Mouse (Mus musculus): ENCODE results near the gene Fam69a.
A peak's percentile ranks its signal among the peaks of the same experiment; 100 is the strongest.
"Not testable (repeated sequence)": the region's sequence is repeated elsewhere in the genome, so short reads cannot be mapped to it uniquely, and the experiment has no call there.

Gene Fam69a

GRCm38 (mm10) chr5:107986967-107987834 is at the start of gene Fam69a:
Gene Fam69a, minus strand, starts transcription at chr5:107987085.
- DNase-seq (ENCODE audit: low read depth, low spot score) = peak; percentile 93

GRCm38 (mm10) chr5:108035523-108035922 is 48.6 kb upstream of the Fam69a start:
- DNase-seq (ENCODE audit: low read depth, low spot score) = no peak

DNA sequence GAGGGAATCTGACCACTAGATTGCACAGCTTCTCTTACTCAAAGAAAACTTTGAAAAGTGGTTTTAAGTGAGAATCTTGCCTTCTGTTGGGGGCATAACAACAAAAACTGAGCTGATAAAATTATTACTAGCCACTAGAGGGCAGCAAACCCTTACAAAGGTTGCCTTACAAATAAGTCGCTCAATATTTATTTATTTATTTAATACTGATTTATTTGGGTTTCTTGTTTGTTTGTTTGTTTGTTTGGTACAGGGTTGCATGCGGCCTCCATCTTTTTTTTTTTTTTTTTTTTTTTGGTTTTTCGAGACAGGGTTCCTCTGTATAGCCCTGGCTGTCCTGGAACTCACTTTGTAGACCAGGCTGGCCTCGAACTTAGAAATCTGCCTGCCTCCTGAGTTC is 47.3 kb upstream of the Fam69a start:
- DNase-seq (ENCODE audit: low read depth, low spot score) = peak; percentile 72

- DNase-seq (ENCODE audit: low read depth, low spot score) = no peak
Measured at GRCm38 (mm10) chr5:108031267-108031666, 44.4 kb upstream of the Fam69a start.

GRCm38 (mm10) chr5:108029968-108030367 is 43.1 kb upstream of the Fam69a start:
- no peak for DNase-seq (ENCODE audit: low read depth, low spot score)

DNA sequence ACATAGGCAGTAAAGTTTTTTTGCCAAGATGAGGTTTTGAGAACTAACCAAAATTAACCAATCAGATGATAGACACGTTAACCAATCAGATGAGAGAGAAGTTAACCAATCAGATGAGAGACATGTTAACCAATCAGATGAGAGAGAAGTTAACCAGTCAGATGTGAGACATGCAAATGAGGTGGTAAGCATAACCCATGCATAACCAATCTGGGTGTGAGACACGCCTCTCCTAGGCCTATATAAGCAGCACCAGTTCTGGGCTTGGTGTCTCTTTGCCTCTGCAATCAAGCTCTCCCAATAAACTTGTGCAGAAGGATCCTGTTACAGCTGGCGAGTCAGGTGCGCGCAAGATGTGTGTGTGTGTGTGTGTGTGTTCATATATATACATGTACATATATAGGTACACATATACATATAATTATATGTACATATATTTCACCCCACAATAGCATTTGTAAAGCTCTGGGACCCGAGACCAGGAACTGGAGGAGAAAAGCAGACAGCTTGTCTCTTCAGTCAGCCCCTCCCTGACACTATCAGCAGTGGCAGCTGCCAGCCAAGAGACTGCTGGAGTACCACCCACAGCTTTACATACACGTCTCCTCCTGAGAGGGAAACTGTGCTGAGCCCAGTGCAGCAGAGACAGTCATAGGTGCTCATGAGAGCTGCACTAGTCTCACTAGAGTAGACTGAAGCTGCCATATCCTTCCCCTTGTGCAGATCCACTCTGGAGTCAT is 42.1 kb upstream of the Fam69a start:
- DNase-seq (ENCODE audit: low read depth, low spot score) = not testable (repeated sequence)

- no peak for DNase-seq (ENCODE audit: low read depth, low spot score)
Measured at GRCm38 (mm10) chr5:108028230-108028629, 41.3 kb upstream of the Fam69a start.

DNA sequence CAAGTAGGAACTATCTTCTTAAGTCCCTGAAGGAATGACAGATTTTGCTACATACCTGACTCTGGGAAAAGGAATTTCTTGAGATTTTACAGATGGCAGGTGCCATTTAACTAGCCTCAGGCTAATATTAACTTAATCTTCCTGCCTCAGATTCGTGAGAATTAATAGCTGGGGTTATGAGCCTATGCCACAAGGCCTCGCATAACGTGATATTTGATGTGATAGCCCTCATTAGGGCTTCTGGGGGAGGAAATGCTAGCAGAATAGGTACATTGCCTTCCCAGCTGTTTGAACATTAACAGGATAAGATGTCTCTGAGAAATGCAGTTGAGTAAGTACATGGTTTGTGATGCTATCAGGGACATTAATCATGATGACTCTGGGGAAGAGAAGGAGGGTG is 34.5 kb upstream of the Fam69a start:
- DNase-seq (ENCODE audit: low read depth, low spot score) = no peak

DNA sequence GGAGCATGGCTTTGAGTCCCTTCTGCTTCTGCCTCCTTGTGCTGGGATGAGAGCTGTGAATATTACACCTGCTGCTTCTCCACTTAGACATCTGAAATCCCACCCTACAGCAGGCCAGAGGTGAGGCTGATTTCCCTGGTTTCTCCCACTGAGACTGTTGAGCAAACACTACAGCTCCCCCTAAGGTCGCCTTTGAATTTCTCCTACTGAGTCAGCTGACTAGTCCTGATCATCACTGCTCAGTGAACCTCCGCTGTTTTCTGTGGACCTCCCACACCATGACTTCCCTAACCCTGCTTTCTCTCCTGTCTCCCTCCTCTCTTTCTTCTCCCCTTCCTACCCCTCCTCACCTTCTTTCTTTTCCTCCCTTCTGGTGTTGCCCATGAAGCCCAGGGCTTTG is 32.5 kb upstream of the Fam69a start:
- no peak for DNase-seq (ENCODE audit: low read depth, low spot score)

DNA sequence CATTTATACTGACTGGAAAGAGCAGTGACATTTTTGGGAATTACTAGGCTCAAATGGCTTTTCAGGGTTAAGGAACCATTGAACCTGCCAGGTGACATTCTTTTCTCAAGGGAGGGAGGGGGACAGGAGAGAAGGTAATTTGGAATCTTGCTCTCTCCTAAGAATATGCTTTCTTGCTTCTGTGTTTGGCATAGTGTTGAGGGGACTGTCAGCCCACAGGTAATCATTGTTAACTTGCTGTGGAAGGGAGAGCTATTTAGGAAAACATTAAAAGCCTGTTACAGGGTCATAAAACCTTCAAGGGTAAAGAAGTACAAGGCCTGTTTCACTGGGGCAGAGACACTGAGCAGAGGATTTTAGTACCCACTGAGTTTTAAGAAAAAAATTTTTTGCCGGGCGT is 30.3 kb upstream of the Fam69a start:
- no peak for DNase-seq (ENCODE audit: low read depth, low spot score)

DNA sequence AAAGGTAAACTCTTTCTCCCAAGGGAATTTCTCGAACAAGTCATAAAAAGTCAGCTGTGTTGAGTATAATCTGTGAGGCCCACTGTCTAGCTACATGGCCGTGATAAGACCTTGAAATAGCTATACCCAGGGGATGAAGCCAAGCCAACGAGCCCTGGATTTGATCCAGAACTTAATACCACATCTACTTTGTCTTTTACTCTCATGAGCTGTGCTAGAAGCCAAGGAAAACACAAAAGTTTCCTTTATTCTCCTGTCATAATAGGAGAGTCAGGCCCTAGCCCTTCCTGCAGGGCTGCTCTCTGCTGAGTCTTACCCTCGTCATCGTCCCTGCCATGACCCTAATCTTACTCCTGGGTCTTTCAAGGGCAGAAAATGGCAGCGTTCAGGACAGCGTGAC is 28.5 kb upstream of the Fam69a start:
- no peak for DNase-seq (ENCODE audit: low read depth, low spot score)

GRCm38 (mm10) chr5:108014173-108014572 is 27.3 kb upstream of the Fam69a start:
- DNase-seq (ENCODE audit: low read depth, low spot score) = no peak

DNA sequence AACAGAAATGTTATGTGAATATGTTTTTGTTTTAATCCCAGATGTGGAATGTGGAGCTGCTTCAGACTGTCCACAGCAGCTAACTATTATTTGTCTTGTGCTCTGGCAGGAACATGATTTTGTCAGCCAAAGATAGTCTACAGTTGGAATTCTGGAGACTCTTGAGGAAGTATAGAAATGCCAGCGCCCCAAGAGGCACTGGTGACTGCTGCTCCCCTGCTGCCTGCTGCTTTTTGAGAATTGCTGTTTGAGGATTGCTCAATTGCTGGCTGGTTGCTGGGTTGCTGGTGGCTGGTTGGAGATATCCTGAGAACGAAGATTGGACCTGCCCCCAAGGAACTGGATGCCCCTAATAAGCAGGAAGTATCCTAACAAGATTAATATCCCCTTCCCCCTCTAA is 22.8 kb upstream of the Fam69a start:
- DNase-seq (ENCODE audit: low read depth, low spot score) = no peak

DNA sequence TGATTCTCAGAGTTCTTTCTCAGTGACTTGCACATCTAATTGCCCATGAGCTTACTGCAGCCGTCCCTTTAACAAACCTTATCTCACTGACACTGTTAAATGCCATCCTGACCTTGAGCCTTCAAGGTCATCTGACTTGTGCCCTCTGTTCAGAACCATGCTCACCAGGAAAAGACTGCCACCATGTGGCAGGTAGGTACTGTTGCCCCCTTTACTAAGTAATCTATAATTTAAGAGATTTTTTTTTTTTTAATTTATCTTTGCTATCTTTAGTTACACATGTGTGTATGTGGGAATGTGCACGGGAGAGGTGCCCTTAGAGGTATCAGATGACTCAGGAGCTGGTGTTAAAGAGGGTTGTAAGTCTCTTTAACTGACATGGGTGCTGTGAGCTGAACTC is 18.2 kb upstream of the Fam69a start:
- DNase-seq (ENCODE audit: low read depth, low spot score) = no peak

GRCm38 (mm10) chr5:108002734-108003133 is 15.8 kb upstream of the Fam69a start:
- DNase-seq (ENCODE audit: low read depth, low spot score) = no peak

GRCm38 (mm10) chr5:108000776-108001548 is 14.1 kb upstream of the Fam69a start:
- DNase-seq (ENCODE audit: low read depth, low spot score) = peak; percentile 60

GRCm38 (mm10) chr5:107997717-107998116 is 10.8 kb upstream of the Fam69a start:
- no peak for DNase-seq (ENCODE audit: low read depth, low spot score)

GRCm38 (mm10) chr5:107995936-107996335 is 9.1 kb upstream of the Fam69a start:
- DNase-seq (ENCODE audit: low read depth, low spot score) = no peak

GRCm38 (mm10) chr5:107987835-107988251 is 958 bp upstream of the Fam69a start:
- no peak for DNase-seq (ENCODE audit: low read depth, low spot score)

GRCm38 (mm10) chr5:107986255-107986966 is 474 bp downstream of the Fam69a start:
- DNase-seq (ENCODE audit: low read depth, low spot score) = peak; percentile 76

GRCm38 (mm10) chr5:107983946-107984345 is 2.9 kb downstream of the Fam69a start:
- DNase-seq (ENCODE audit: low read depth, low spot score) = no peak

Data from mesoderm, embryonic 11.5 days (tissue).